Mouse (Mus musculus): ENCODE results near the gene Rab3a.

- TF ChIP-seq CTCF (IDR thresholded peaks at IDR 0.05; ENCODE audit: low read depth, low read length) (no peak), POLR2A (IDR thresholded peaks at IDR 0.05; ENCODE audit: extremely low read depth, insufficient read depth, low read length) (no peak)
These were observed 4.4 kb downstream of the Rab3a start for GRCm38 (mm10) chr8:70758616-70759561.
